ENCODE assay signal across 18 mouse cellular contexts in genomic region chr7:118879466-118880029, GRCm38 (mm10). TPM values are rescaled to one million over a fixed set of nuclear protein-coding genes. Genes with fewer than 3 reads are reported as not detected.
A peak's percentile ranks its signal among the peaks of the same experiment; 100 is the strongest.
DNase-seq lines count a peak whose midpoint lies in the region; ATAC-seq and TF ChIP-seq lines count a peak whose summit lies in the region.
"Had no signal": no experiment of that assay in that cellular context is flagged by ENCODE, and none has a peak within 500 bp of the region (broad histone marks: within the 10 kb centered on the region; RNA-seq: fewer than 3 reads in every experiment).

No protein-coding gene starts in this region.

- H3K27ac ChIP-seq in forebrain, postnatal 0 days (ENCODE audit: low read depth, low read length) = no peak overlapping the region
- no peak overlapping the region for H3K27ac ChIP-seq in forebrain, embryonic 11.5 days (ENCODE audit: low read depth, low read length)
- no peak overlapping the region for H3K27ac ChIP-seq in left cerebral cortex, adult 2 months
- no peak overlapping the region for H3K27ac ChIP-seq in cortical plate, adult 2 months (ENCODE audit: insufficient read depth, low read length)
- H3K27ac ChIP-seq: forebrain, embryonic 13.5 days; intestine, embryonic 15.5 days; midbrain, embryonic 10.5 days had no signal

- H3K36me3 ChIP-seq in forebrain, postnatal 0 days (ENCODE audit: insufficient read depth) = no peaks in the 10 kb centered on the region
- H3K36me3 ChIP-seq in forebrain, embryonic 11.5 days (ENCODE audit: control insufficient read depth, insufficient read depth, low read length) = no peaks in the 10 kb centered on the region
- no peaks in the 10 kb centered on the region for H3K36me3 ChIP-seq in E14TG2a.4 (ENCODE audit: insufficient read depth, low read length)
- H3K36me3 ChIP-seq: intestine, embryonic 15.5 days; midbrain, embryonic 10.5 days had no signal

- peak; percentile 40; the same call in 1 of the 2 replicates for TF ChIP-seq CTCF in forebrain, postnatal 0 days (IDR thresholded peaks at IDR 0.05; ENCODE audit: low read depth)
- peak; percentile 24 for TF ChIP-seq CTCF in left cerebral cortex, adult 2 months (IDR thresholded peaks at IDR 0.05)
- TF ChIP-seq CTCF in E14TG2a.4 (conservative IDR thresholded peaks at IDR 0.05; ENCODE audit: low read length) = peak; percentile 65
- TF ChIP-seq CTCF in cortical plate, adult 2 months (IDR thresholded peaks at IDR 0.05; ENCODE audit: extremely low read depth, insufficient read depth, low read length) = peak; percentile 31

- no peaks in the 10 kb centered on the region for H3K4me1 ChIP-seq in forebrain, postnatal 0 days (ENCODE audit: insufficient read depth)
- H3K4me1 ChIP-seq in forebrain, embryonic 11.5 days (replicated peaks; ENCODE audit: control insufficient read depth, insufficient read depth, low read length) = no peaks in the 10 kb centered on the region
- peaks cover 11% of the 10 kb centered on the region for H3K4me1 ChIP-seq in E14TG2a.4 (replicated peaks; ENCODE audit: low read depth, low read length)
- no peaks in the 10 kb centered on the region for H3K4me1 ChIP-seq in cortical plate, adult 2 months (ENCODE audit: control insufficient read depth, insufficient read depth, low read length)
- H3K4me1 ChIP-seq: forebrain, embryonic 13.5 days; intestine, embryonic 15.5 days had no signal

- 84% methylated on average over 3 of the region's 3 CpGs for WGBS in forebrain, postnatal 0 days
- 94% methylated on average over 3 of the region's 3 CpGs for WGBS in forebrain, embryonic 11.5 days

- H3K4me3 ChIP-seq in forebrain, postnatal 0 days (ENCODE audit: low read depth, low read length) = no peak overlapping the region
- H3K4me3 ChIP-seq in forebrain, embryonic 11.5 days (ENCODE audit: low read depth, low read length) = no peak overlapping the region
- H3K4me3 ChIP-seq in left cerebral cortex, adult 2 months = no peak overlapping the region
- no peak overlapping the region for H3K4me3 ChIP-seq in E14TG2a.4 (replicated peaks; ENCODE audit: low read length)
- H3K4me3 ChIP-seq in cortical plate, adult 2 months (ENCODE audit: insufficient read depth, low read length) = no peak overlapping the region
- H3K4me3 ChIP-seq: forebrain, embryonic 13.5 days; intestine, embryonic 15.5 days; midbrain, embryonic 10.5 days had no signal

- DNase-seq in forebrain, postnatal 0 days = no peak
- DNase-seq in forebrain, embryonic 11.5 days (ENCODE audit: low spot score) = no peak
- DNase-seq in left cerebral cortex, adult 2 months (ENCODE audit: extremely low spot score in 1 of 2, low spot score in 2 of 2) = no peak
- DNase-seq in left cerebral cortex, adult 11 months (ENCODE audit: low spot score) = no peak
- DNase-seq in adrenal gland, postnatal 36 days = no peak
- DNase-seq in Muller cell, postnatal 12 days (ENCODE audit: inconsistent ontology term) = no peak
- DNase-seq: cerebellum, postnatal 36 days; gastrocnemius, postnatal 10 days; heart, postnatal 36 days; liver; lung, postnatal 14 days; right cerebral cortex, adult 18-20 months had no signal

- no peaks in the 10 kb centered on the region for H3K27me3 ChIP-seq in forebrain, postnatal 0 days (ENCODE audit: insufficient read depth, low read length)
- no peaks in the 10 kb centered on the region for H3K27me3 ChIP-seq in forebrain, embryonic 11.5 days (ENCODE audit: control insufficient read depth, insufficient read depth, low read length)
- H3K27me3 ChIP-seq in E14TG2a.4 (ENCODE audit: insufficient read depth, low read length) = 0 out of 2 replicates have a peak, but pooled peaks cover 4% of the 10 kb centered on the region
- H3K27me3 ChIP-seq: forebrain, embryonic 13.5 days; intestine, embryonic 15.5 days had no signal

- ATAC-seq in forebrain, postnatal 0 days = peak; percentile 48; the same call in 1 of the 2 replicates
- ATAC-seq in forebrain, embryonic 11.5 days (replicated peaks; ENCODE audit: low FRiP score) = no peak
- ATAC-seq: forebrain, embryonic 13.5 days; intestine, embryonic 15.5 days had no signal

- H3K9me3 ChIP-seq in forebrain, postnatal 0 days (ENCODE audit: low read length) = no peaks in the 10 kb centered on the region
- H3K9me3 ChIP-seq in forebrain, embryonic 11.5 days (ENCODE audit: control insufficient read depth, low read length) = no peaks in the 10 kb centered on the region
- H3K9me3 ChIP-seq in E14TG2a.4 (ENCODE audit: low read length) = no peaks in the 10 kb centered on the region
- H3K9me3 ChIP-seq: forebrain, embryonic 13.5 days; intestine, embryonic 15.5 days; midbrain, embryonic 10.5 days had no signal

- no peak overlapping the region for H3K4me2 ChIP-seq in forebrain, postnatal 0 days (ENCODE audit: low read depth)
- H3K4me2 ChIP-seq in forebrain, embryonic 11.5 days (ENCODE audit: low read depth, low read length, severe bottlenecking) = no peak overlapping the region
- H3K4me2 ChIP-seq: forebrain, embryonic 13.5 days; heart, embryonic 11.5 days; intestine, embryonic 15.5 days had no signal

- no peak for TF ChIP-seq POLR2A in cortical plate, adult 2 months (IDR thresholded peaks at IDR 0.05; ENCODE audit: extremely low read depth, insufficient read depth, low read length)

- intact Hi-C loops in left cerebral cortex, adult 2 months (cut with DNase I) = loop anchor here (5.0 kb wide), 1 partner anchor 118 kb away; the partner anchor contains the start of gene Gprc5b

- no peak overlapping the region for H3K9ac ChIP-seq in forebrain, postnatal 0 days
- no peak overlapping the region for H3K9ac ChIP-seq in forebrain, embryonic 11.5 days (ENCODE audit: low read length)
- H3K9ac ChIP-seq: forebrain, embryonic 13.5 days; intestine, embryonic 15.5 days had no signal

RNA-seq across cellular contexts. Expression of gene Knop1, which starts 23.5 kb away (rescaled TPM):
- total RNA-seq in forebrain, postnatal 0 days (2014; rRNA removed) = 30.2 and 41.5 TPM in 2 replicates
- polyA plus RNA-seq in forebrain, postnatal 0 days (2015; fragmentation: Nextera tagmentation; extraction: Ambion mirVana) = 65.6 and 75.0 TPM in 2 replicates
- polyA plus RNA-seq in forebrain, embryonic 11.5 days (2014; fragmentation: Nextera tagmentation; extraction: Ambion mirVana) = 127 and 129 TPM in 2 replicates
- total RNA-seq in left cerebral cortex, adult 2 months (2021) = 10 to 100 TPM; 25.9 to 27.0 TPM
- 12.0 TPM in 2 replicates for polyA plus RNA-seq in cortical plate, adult 2 months (2012; rRNA removed)
- total RNA-seq in adrenal gland, postnatal 36 days (2021) = 10 to 100 TPM; 48.6 to 68.5 TPM

RNA-seq across cellular contexts. Expression of gene Iqck, which starts 24.0 kb away (rescaled TPM):
- total RNA-seq in forebrain, postnatal 0 days (2014; rRNA removed) = 7.1 and 7.2 TPM in 2 replicates
- 4.6 and 6.2 TPM in 2 replicates for polyA plus RNA-seq in forebrain, postnatal 0 days (2015; fragmentation: Nextera tagmentation; extraction: Ambion mirVana)
- 2.8 and 3.3 TPM in 2 replicates for polyA plus RNA-seq in forebrain, embryonic 11.5 days (2014; fragmentation: Nextera tagmentation; extraction: Ambion mirVana)
- total RNA-seq in left cerebral cortex, adult 2 months (2021) = 1 to 10 TPM; 3.7 to 4.3 TPM
- polyA plus RNA-seq in cortical plate, adult 2 months (2012; rRNA removed) = 6.6 and 8.0 TPM in 2 replicates
- total RNA-seq in adrenal gland, postnatal 36 days (2021) = 10 to 100 TPM; 18.4 to 20.5 TPM
